Mouse (Mus musculus) c-Kit-negative CD71-positive TER-119-positive erythroid progenitor cells, embryonic 14.5 days (primary cell): ENCODE data around the gene Slc16a5.

Source experiments
- DNase-seq: peaks from one replicate; pipeline ENCODE4 v3.0.0-alpha.2; 2013; ENCODE audit warnings: low read depth, low spot score

Slc16a5 gene

DNA sequence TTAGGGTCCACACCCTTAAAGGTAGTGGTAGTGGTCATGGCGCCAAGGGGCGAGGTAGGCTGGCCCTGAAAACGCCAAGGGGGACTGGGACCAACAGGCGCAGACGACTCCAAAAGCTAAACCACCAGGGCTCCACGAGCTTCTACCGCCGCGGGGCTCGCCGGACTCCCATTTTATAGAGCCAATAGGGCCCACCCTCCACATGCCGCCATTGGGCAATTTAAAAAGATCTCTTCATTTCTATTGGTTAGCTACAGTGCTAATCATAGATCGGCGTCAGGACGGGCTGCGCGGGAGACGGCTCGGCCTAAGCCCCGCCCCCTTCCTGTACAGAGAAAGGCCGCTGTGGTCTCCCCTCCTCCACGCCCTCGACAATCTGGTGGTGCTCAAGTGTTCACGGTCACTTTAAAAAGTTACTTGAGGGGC, 52.0 kb downstream of the Slc16a5 start, which contains the start of gene Jpt1:
Gene Jpt1, minus strand, starts transcription at position 150 of the 426 bp plus-strand sequence.
- DNase-seq, result peak; percentile 96

- DNase-seq, result no peak
Measured at GRCm38 (mm10) chr11:115515021-115515420, 52.7 kb downstream of the Slc16a5 start.

GRCm38 (mm10) chr11:115516942-115517341, 54.7 kb downstream of the Slc16a5 start:
- DNase-seq, result no peak

- DNase-seq, result no peak
Measured at GRCm38 (mm10) chr11:115518693-115519092, 56.4 kb downstream of the Slc16a5 start.

GRCm38 (mm10) chr11:115519581-115519980, 57.3 kb downstream of the Slc16a5 start:
- no peak for DNase-seq

DNA sequence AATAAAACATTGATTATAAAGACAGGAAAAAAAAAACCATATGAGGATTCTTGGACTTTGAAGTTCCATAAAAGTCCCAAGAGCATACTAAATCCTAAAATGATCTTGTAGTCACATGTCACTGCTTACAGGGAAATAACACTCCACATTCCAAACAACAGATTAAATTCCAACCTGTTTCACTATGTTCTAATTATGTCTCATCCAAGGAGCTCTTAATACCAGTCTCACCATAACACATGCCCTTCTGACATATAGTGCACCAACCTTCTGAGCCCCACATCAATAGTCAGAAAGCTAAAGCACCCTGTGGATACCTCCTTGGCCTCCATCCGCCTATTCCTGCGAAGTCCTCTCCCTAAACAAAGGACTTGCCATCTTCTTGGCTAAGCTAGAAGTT, 57.9 kb downstream of the Slc16a5 start:
- no peak for DNase-seq

DNA sequence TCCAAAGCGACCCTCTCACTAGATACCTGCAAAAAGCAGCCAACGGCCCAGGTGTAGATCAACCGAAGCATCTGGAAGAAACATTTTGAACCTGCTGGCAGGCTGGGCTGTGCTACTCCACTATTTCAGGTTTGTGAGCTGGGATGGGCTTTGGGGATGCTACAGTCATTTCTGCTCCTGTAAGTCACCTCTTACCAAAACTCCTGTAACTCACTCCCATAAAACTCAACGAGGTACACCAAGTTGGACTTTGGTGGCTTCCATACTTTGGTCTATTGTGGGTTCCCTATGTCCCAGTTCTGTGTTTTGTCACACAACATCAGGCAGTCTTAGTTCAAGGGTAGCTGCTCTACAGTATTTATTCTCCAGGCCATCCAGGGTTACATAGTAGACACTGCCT, 58.8 kb downstream of the Slc16a5 start:
- DNase-seq, result no peak

DNA sequence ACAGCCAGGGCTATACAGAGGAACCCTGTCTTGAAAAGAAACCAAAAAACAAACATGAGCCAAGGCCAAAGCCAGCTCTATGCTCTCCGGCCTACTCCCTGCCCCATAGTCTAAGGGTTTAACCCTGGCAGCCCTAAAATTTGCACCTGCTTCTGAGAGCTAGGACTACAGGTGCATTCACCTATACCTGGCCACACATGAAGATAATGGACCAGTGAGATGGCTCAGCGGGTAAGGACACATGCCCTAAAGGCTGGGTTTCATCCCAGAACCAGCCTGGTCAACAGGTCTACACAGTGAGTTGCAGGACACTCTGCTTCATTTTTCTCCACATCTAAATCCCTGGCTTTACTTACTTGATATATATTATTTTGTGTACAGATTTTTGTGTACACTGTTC, 60.0 kb downstream of the Slc16a5 start:
- DNase-seq, result no peak

GRCm38 (mm10) chr11:115522703-115523102, 60.4 kb downstream of the Slc16a5 start:
- DNase-seq, result no peak
